Mouse (Mus musculus): Measurements from ENCODE around the gene Eif2s3y. TPM values are rescaled to one million over a fixed set of nuclear protein-coding genes. Genes with fewer than 3 reads are reported as not detected.

Gene Eif2s3y
- polyA plus RNA-seq (2012; rRNA removed): 79.5 and 85.8 TPM in 2 replicates

DNA sequence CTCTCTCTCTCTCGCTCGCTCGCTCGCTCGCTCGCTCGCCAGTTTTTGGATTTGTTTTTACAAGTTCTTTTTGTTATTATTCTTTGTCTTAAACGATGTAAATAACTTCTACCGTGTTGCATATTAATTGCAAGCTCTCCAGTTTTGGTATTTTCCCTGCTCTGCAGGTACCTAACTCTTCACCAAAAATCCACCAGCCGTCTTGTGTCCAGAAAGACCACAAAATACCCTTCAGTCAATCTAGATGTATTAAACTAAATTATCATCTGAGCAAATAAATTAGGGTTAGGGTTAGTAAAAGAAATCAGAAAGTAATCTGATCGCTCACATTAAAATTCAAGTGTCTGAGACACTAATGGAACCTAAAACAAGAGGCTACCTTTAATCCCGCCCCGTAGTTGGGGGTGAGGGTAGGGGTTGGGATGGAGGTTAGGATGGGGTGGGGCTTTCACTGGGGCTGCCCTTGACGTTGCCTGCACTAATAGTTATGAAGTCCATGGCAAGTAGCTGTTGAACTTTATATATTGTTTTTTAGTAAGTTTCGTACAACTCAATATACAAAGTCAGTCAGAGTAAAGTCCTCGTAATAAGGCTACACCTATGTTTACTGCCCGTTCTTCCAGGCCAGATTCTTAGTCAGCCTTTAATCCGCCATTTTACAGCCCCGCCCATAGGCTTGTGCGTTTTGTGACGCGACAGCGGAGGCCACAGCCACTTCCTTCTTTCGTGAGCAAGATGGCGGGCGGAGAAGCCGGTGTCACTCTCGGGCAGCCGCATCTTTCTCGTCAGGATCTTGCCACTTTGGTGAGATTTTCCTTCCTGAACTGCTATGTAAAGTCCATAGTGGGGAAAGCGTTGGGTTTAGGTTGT lies at the start of gene Eif2s3y:
Gene Eif2s3y, plus strand, starts transcription at position 662 of the 870 bp plus-strand sequence.

Other genes with a start within 250 kb of the Eif2s3y start
- 0.03 TPM in 2 replicates for gene Zfy1, start 213.1 kb upstream of the Eif2s3y start, polyA plus RNA-seq (2012; rRNA removed)
- gene Uba1y, start 191.9 kb upstream of the Eif2s3y start, polyA plus RNA-seq (2012; rRNA removed): 0.53 and 0.56 TPM in 2 replicates
- gene Kdm5d, start 112.8 kb upstream of the Eif2s3y start, polyA plus RNA-seq (2012; rRNA removed): 23.6 and 25.2 TPM in 2 replicates
- 9.6 and 11.1 TPM in 2 replicates for gene Uty, start 235.2 kb downstream of the Eif2s3y start, polyA plus RNA-seq (2012; rRNA removed)